Mouse (Mus musculus): ENCODE results near the gene Cnksr3. TPM values are rescaled to one million over a fixed set of nuclear protein-coding genes. Genes with fewer than 3 reads are reported as not detected.

Gene Cnksr3
- total RNA-seq, 2 experiments from 2014 or later = 3.7 to 4.9 TPM

GRCm38 (mm10) chr10:7111462-7112000 is 100.5 kb downstream of the Cnksr3 start:
- no peak for ATAC-seq (replicated peaks; ENCODE audit: poor library complexity, severe bottlenecking)

- no peak for ATAC-seq (replicated peaks; ENCODE audit: poor library complexity, severe bottlenecking)
These were observed 108.2 kb downstream of the Cnksr3 start for GRCm38 (mm10) chr10:7103872-7104271.

GRCm38 (mm10) chr10:7077971-7078370 is 134.1 kb downstream of the Cnksr3 start:
- no peak for ATAC-seq (replicated peaks; ENCODE audit: poor library complexity, severe bottlenecking)

- ATAC-seq (replicated peaks; ENCODE audit: poor library complexity, severe bottlenecking) = no peak
These were observed 134.6 kb downstream of the Cnksr3 start for GRCm38 (mm10) chr10:7077389-7077808.

- ATAC-seq (replicated peaks; ENCODE audit: poor library complexity, severe bottlenecking) = no peak
These were observed 135.3 kb downstream of the Cnksr3 start for GRCm38 (mm10) chr10:7076662-7077211.

GRCm38 (mm10) chr10:7076201-7076600 is 135.8 kb downstream of the Cnksr3 start:
- ATAC-seq (replicated peaks; ENCODE audit: poor library complexity, severe bottlenecking) = peak; percentile 92

GRCm38 (mm10) chr10:7075661-7076060 is 136.4 kb downstream of the Cnksr3 start:
- ATAC-seq (replicated peaks; ENCODE audit: poor library complexity, severe bottlenecking) = no peak

- ATAC-seq (replicated peaks; ENCODE audit: poor library complexity, severe bottlenecking) = no peak
These were observed 137.8 kb downstream of the Cnksr3 start for GRCm38 (mm10) chr10:7074231-7074630.

- no peak for ATAC-seq (replicated peaks; ENCODE audit: poor library complexity, severe bottlenecking)
These were observed 141.1 kb downstream of the Cnksr3 start for GRCm38 (mm10) chr10:7070924-7071323.

GRCm38 (mm10) chr10:7070100-7070835 is 141.8 kb downstream of the Cnksr3 start:
- ATAC-seq (replicated peaks; ENCODE audit: poor library complexity, severe bottlenecking) = no peak

GRCm38 (mm10) chr10:7069090-7069489 is 142.9 kb downstream of the Cnksr3 start:
- no peak for ATAC-seq (replicated peaks; ENCODE audit: poor library complexity, severe bottlenecking)

Other genes with a start within 250 kb of the Cnksr3 start
- gene Ipcef1, start 159.8 kb downstream of the Cnksr3 start, total RNA-seq (2014; fragmentation: Nextera tagmentation) = 2.6 and 6.9 TPM in 2 replicates
- gene Ipcef1, start 159.8 kb downstream of the Cnksr3 start, total RNA-seq (2017) = 2.1 and 3.4 TPM in 2 replicates